Mouse (Mus musculus) C2C12 (cell line): ENCODE measurements around the gene Sardh.

Source experiments
- CTCF ChIP-seq: IDR thresholded peaks from one replicate; pipeline ENCODE4 v1.5.1; 2011; ENCODE audit not compliant: control insufficient read depth, insufficient read depth, insufficient read length
- MYOD1 ChIP-seq: IDR thresholded peaks from one replicate; pipeline ENCODE4 v1.6.1; 2011; ENCODE audit warnings: low read depth; ENCODE audit not compliant: control insufficient read depth, insufficient read length
- USF1 ChIP-seq: IDR thresholded peaks from one replicate; pipeline ENCODE4 v1.6.1; 2011; ENCODE audit warnings: low read depth, mild to moderate bottlenecking, control low read depth, moderate library complexity

- TF ChIP-seq CTCF (no peak), USF1 (no peak), MYOD1 (no peak)
Measured at GRCm38 (mm10) chr2:27154466-27155185, 93.5 kb downstream of the Sardh start.
